Mouse (Mus musculus) kidney, embryonic 14.5 days (tissue): Measurements from ENCODE around the gene Bcar1. TPM values are rescaled to one million over a fixed set of nuclear protein-coding genes. Genes with fewer than 3 reads are reported as not detected.

Experiments
- ATAC-seq: fragments of 200-750 bp; cut with Nextera tagmentation; 2 replicates; pipeline ENCODE4 v1.8.0; 2017; ENCODE audit warnings: moderate number of reproducible peaks, mild to moderate bottlenecking, moderate TSS enrichment, moderate library complexity; ENCODE audit not compliant: low FRiP score, low TSS enrichment
- H3K27ac ChIP-seq: fragments of 300-500 bp; sonication (generic); 2 replicates; pipeline ENCODE4 v1.5.1; 2014; ENCODE audit warnings: low read depth, mild to moderate bottlenecking, low read length, moderate library complexity, mixed read lengths
- H3K27me3 ChIP-seq: fragments of 300-500 bp; sonication (generic); 2 replicates; pipeline ENCODE4 v1.6.1; 2014; ENCODE audit warnings: mild to moderate bottlenecking, low read length; ENCODE audit not compliant: control insufficient read depth, insufficient read depth
- H3K36me3 ChIP-seq: fragments of 300-500 bp; sonication (generic); 2 replicates; pipeline ENCODE4 v1.6.1; 2014; ENCODE audit warnings: low read length, mixed read lengths; ENCODE audit not compliant: control insufficient read depth, insufficient read depth
- H3K4me1 ChIP-seq: fragments of 300-500 bp; sonication (generic); 2 replicates; pipeline ENCODE4 v1.6.1; 2014; ENCODE audit warnings: low read length, mixed read lengths; ENCODE audit not compliant: control insufficient read depth, insufficient read depth
- H3K4me2 ChIP-seq: fragments of 300-500 bp; sonication (generic); replicated peaks from 2 replicates; pipeline ENCODE4 v1.6.1; 2014; ENCODE audit warnings: low read depth, mild to moderate bottlenecking, low read length
- H3K4me3 ChIP-seq: fragments of 300-500 bp; sonication (generic); 2 replicates; pipeline ENCODE4 v1.5.1; 2014; ENCODE audit warnings: mild to moderate bottlenecking, low read length
- H3K9ac ChIP-seq: fragments of 300-500 bp; sonication (generic); 2 replicates; pipeline ENCODE4 v1.6.1; 2014; ENCODE audit warnings: low read depth, mild to moderate bottlenecking, low read length, moderate library complexity
- H3K9me3 ChIP-seq: fragments of 300-500 bp; sonication (generic); 2 replicates; pipeline ENCODE4 v1.6.1; 2016; ENCODE audit warnings: low read length; ENCODE audit not compliant: control insufficient read depth
- WGBS: fragments of 180-500 bp; shearing (Covaris S2); extraction: QIAGEN DNeasy Blood & Tissue Kit; methylation state at CpG from one replicate; pipeline ENCODE4 v1.1.7; 2014; 5-methylcytosine and 5-hydroxymethylcytosine counted together
- polyA plus RNA-seq: library from polyadenylated mRNA; unstranded; fragments of >200 nt; fragmentation: Nextera tagmentation; extraction: Ambion mirVana; gene quantifications from 2 replicates; pipeline ENCODE4 v1.2.1, GENCODE M21; 2014

Gene Bcar1
- polyA plus RNA-seq, 1 experiment from 2014 or later = 55.6 TPM

DNA sequence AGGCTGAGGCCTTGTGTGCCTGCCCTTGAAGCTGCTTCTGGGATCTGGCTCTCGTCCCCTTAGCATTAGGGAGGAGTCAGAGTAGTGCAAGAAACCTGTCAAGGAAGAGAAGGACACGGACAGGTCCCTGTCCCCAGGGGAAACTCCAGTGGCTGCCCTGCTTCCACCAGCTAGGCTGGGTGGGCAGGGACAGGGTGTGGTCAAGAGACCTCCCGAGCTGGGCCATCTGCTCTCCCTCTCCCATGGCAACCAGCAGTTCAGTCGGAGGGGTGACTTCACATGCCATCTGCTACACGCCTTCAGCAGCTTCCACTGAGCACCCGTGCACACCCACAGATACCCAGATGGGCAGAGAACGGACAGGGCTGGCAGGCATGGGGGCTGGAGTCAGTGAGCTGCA is 7.3 kb downstream of the Bcar1 start:
- peaks cover 68% of the 10 kb centered on the region for H3K4me1 ChIP-seq
- no peaks in the 10 kb centered on the region for H3K27me3 ChIP-seq
- peaks cover 3% of the 10 kb centered on the region; the same call in 1 of the 2 replicates for H3K36me3 ChIP-seq
- 34% methylated on average over 7 of the region's 7 CpGs for WGBS
- H3K9ac ChIP-seq = no peak overlapping the region
- no peak for ATAC-seq
- H3K27ac ChIP-seq = peak overlapping the region; percentile 49; the same call in 1 of the 2 replicates
- no peak overlapping the region for H3K4me3 ChIP-seq
- no peak overlapping the region for H3K4me2 ChIP-seq
- H3K9me3 ChIP-seq = no peaks in the 10 kb centered on the region

- no peaks in the 10 kb centered on the region for H3K27me3 ChIP-seq
- ATAC-seq = no peak
- peak overlapping the region; percentile 23; the same call in 1 of the 2 replicates for H3K9ac ChIP-seq
- H3K9me3 ChIP-seq = no peaks in the 10 kb centered on the region
- H3K4me3 ChIP-seq = no peak overlapping the region
- peaks cover 3% of the 10 kb centered on the region; the same call in 1 of the 2 replicates for H3K36me3 ChIP-seq
- H3K4me1 ChIP-seq = peaks cover 68% of the 10 kb centered on the region
- WGBS = 56% methylated on average over 4 of the region's 4 CpGs
- no peak overlapping the region for H3K4me2 ChIP-seq
- peak overlapping the region; percentile 51; the same call in 1 of the 2 replicates for H3K27ac ChIP-seq
Measured at GRCm38 (mm10) chr8:111735791-111736190, 7.8 kb downstream of the Bcar1 start.

- H3K9ac ChIP-seq = peak overlapping the region; percentile 28; the same call in 1 of the 2 replicates
Measured at GRCm38 (mm10) chr8:111735335-111735761, 8.3 kb downstream of the Bcar1 start.

DNA sequence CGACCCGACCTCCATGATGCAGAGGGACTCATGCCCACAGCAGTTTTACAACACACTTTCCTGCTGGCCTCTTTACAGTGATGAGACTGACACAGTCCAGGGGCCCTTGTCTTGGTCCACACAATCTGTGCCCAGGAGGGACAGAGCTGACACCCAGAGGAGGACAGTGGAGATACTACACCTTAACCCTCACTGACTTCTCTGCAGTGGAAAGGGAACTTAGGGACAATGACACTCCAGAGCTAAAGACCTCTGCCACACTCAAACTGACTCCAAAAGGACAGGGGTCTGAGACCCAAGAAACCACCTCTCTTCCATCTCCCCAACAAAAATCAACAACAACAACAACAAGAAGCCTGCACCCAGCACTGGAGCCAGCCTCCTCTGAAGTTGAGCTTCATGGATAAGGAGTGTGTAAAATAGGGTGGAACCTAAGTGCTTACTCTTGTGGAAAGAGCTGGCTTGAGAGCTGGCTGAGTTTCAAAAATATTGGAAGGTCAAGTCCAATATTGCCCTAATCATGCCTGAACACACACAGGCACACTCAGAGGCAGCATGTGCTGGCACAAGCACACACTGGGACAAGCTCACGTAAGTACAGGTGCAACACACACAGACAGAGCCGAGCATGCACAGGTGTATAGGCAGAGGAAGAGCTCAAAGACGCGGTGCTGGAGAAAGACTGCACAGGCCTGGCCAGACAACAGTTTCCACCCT is 9.2 kb downstream of the Bcar1 start:
- Histone ChIP-seq H3K4me2 (peak overlapping the region; percentile 15), H3K27me3 (no peaks in the 10 kb centered on the region), H3K4me1 (peaks cover 70% of the 10 kb centered on the region), H3K9me3 (no peaks in the 10 kb centered on the region), H3K9ac (peak overlapping the region; percentile 28; the same call in 1 of the 2 replicates), H3K36me3 (peaks cover 3% of the 10 kb centered on the region; the same call in 1 of the 2 replicates), H3K27ac (peak overlapping the region; percentile 51), H3K4me3 (no peak overlapping the region)
- ATAC-seq = no peak
- 46% methylated on average over 6 of the region's 6 CpGs for WGBS

More at GRCm38 (mm10) chr8:111735335-111735761, 8.3 kb downstream of the Bcar1 start:
- Histone ChIP-seq H3K4me1 (peaks cover 68% of the 10 kb centered on the region), H3K9me3 (no peaks in the 10 kb centered on the region), H3K4me3 (no peak overlapping the region), H3K27me3 (no peaks in the 10 kb centered on the region), H3K27ac (peak overlapping the region; percentile 51), H3K4me2 (no peak overlapping the region), H3K36me3 (peaks cover 3% of the 10 kb centered on the region; the same call in 1 of the 2 replicates)
- WGBS = 36% methylated on average over 8 of the region's 8 CpGs
- no peak for ATAC-seq

- Histone ChIP-seq H3K9me3 (no peaks in the 10 kb centered on the region), H3K27me3 (no peaks in the 10 kb centered on the region), H3K27ac (peak overlapping the region; percentile 51), H3K4me1 (peaks cover 76% of the 10 kb centered on the region), H3K4me3 (no peak overlapping the region), H3K36me3 (peaks cover 3% of the 10 kb centered on the region; the same call in 1 of the 2 replicates), H3K9ac (0 out of 2 replicates have a peak overlapping the region, but pooled peaks have one; percentile 4), H3K4me2 (peak overlapping the region; percentile 15; the same call in 1 of the 2 replicates)
- WGBS = 3% methylated on average over 5 of the region's 5 CpGs
- peak; percentile 14 for ATAC-seq
Measured at GRCm38 (mm10) chr8:111733581-111734243, 9.9 kb downstream of the Bcar1 start.

DNA sequence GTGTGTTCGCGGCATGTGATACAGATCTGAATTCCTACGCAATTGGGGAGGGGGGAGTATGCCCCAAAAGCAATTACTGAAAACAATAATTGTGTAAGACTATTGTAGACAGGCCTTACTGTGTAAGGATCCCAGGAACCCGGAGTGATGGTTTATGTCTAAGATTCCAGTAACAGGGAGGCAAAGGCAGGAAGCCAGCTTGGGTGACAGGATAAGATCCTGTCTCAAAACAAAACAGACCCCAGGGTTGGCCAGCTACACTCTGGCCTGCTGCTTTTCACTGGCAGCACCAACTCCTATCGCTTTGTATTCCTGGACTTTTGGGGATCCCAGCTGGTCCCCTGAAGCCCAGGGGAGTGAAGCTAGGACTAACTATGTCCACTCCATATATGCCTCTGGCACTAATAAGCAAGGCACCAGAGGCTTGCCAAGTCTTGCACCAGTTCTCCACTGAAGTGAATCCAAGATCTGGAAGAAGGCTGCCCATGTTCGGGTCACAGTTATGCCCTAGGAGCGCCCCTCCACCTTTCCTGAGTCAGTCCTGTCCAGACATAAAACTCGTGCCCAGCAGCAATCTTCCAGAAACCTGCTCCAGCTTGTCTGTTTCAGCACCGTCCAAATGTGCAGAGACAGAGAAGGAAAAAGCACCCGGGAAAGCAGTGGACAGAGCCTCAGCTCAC is 11.1 kb downstream of the Bcar1 start:
- Histone ChIP-seq H3K36me3 (peaks cover 2% of the 10 kb centered on the region; the same call in 1 of the 2 replicates), H3K4me3 (peak overlapping the region; percentile 79; the same call in 1 of the 2 replicates), H3K4me1 (peaks cover 82% of the 10 kb centered on the region), H3K9me3 (no peaks in the 10 kb centered on the region), H3K27ac (peak overlapping the region; percentile 51), H3K27me3 (no peaks in the 10 kb centered on the region), H3K9ac (peak overlapping the region; percentile 13; the same call in 1 of the 2 replicates), H3K4me2 (peak overlapping the region; percentile 76)
- ATAC-seq = no peak; the same call in 1 of the 2 replicates
- 24% methylated on average over 10 of the region's 10 CpGs for WGBS

- H3K9me3 ChIP-seq = no peaks in the 10 kb centered on the region
- no peaks in the 10 kb centered on the region for H3K27me3 ChIP-seq
- WGBS = under 1% methylated on average over 35 of the region's 41 CpGs
- H3K9ac ChIP-seq = peak overlapping the region; percentile 92
- peak overlapping the region; percentile 76 for H3K4me2 ChIP-seq
- ATAC-seq = peak; percentile 92
- no peaks in the 10 kb centered on the region; the same call in 1 of the 2 replicates for H3K36me3 ChIP-seq
- H3K4me3 ChIP-seq = peak overlapping the region; percentile 79
- H3K27ac ChIP-seq = peak overlapping the region; percentile 79
- H3K4me1 ChIP-seq = peaks cover 80% of the 10 kb centered on the region
Measured at GRCm38 (mm10) chr8:111732004-111732403, 11.6 kb downstream of the Bcar1 start.

DNA sequence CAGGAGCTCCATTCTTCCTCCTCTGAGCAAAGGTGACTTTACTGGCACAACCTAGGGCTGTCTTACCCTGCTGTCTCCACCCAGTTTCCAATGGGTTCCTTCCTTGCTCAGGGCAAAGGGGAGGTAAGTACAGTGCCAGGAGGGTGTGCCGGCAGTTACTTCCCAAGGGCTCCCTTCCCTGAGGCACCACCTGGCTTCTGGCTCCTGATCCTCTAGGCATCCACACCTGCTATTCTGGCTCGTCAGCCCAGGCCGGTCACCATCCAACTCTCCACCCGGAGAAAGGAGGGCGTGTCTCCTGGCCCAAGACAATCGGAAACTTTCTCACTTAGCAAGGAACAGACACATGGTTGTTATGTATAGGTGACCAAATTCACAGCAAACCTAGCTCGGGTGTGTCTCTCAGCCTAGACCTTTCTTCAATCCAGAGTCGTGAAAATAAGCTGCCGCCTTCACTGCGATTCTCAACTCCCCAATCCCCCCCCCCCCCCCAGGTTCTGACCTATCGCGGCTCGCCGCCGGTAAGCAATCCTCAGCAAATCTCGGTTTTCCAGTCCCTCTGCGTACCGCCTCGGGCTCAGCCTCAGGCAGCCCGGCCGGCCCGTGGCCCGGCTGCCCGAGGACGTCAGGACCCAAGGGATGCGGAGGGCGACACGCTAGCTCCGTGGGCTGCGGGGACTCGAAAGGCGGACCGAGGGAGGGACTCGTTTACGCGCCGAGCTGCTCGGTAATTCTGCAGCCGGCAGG is 12.2 kb downstream of the Bcar1 start:
- peak overlapping the region; percentile 79 for H3K4me3 ChIP-seq
- WGBS = under 1% methylated on average over 39 of the region's 39 CpGs
- peak overlapping the region; percentile 92 for H3K9ac ChIP-seq
- H3K27ac ChIP-seq = peak overlapping the region; percentile 79
- H3K36me3 ChIP-seq = no peaks in the 10 kb centered on the region; the same call in 1 of the 2 replicates
- H3K9me3 ChIP-seq = no peaks in the 10 kb centered on the region
- H3K4me1 ChIP-seq = peaks cover 81% of the 10 kb centered on the region
- no peaks in the 10 kb centered on the region for H3K27me3 ChIP-seq
- peak overlapping the region; percentile 76 for H3K4me2 ChIP-seq
- peak; percentile 9 for ATAC-seq
